Mouse (Mus musculus) B cell, adult 62 days (primary cell): Measurements from ENCODE around the gene Ranbp17. TPM values are rescaled to one million over a fixed set of nuclear protein-coding genes. Genes with fewer than 3 reads are reported as not detected.

ENCODE experiments used
- total RNA-seq: library from RNA; stranded (reverse); gene quantifications from 4 replicates; pipeline ENCODE4 v1.2.4, GENCODE M21; 2023

Gene Ranbp17
- 0.18 TPM in 1 of 4 replicates, not detected in the others for total RNA-seq

GRCm38 (mm10) chr11:33513376-33513991 lies at the start of gene Ranbp17:
Gene Ranbp17 (minus strand): TSS chr11:33513746.

GRCm38 (mm10) chr11:33276637-33277036 lies 236.9 kb downstream of the Ranbp17 start, which contains the start of gene Gm12117:
Gene Gm12117 (minus strand): TSS chr11:33276737.

GRCm38 (mm10) chr11:33203383-33204328 lies 309.9 kb downstream of the Ranbp17 start, which contains the start of gene Tlx3:
Gene Tlx3 (minus strand): TSS chr11:33203589.

GRCm38 (mm10) chr11:33162998-33163506 lies 350.5 kb downstream of the Ranbp17 start, which contains the start of gene Npm1:
Gene Npm1 (minus strand): TSS chr11:33163206.

Other genes starting within 250 kb of the Ranbp17 start
- not detected in 4 replicates for gene Gm12117, start 237.0 kb downstream of the Ranbp17 start, total RNA-seq
- not detected in 4 replicates for gene Gabrp, start 65.2 kb upstream of the Ranbp17 start, total RNA-seq
- not detected in 4 replicates for gene D130052B06Rik, start 85.6 kb upstream of the Ranbp17 start, total RNA-seq